Mouse (Mus musculus) layer of hippocampus, postnatal 36 days (tissue): ENCODE measurements at regions not wholly inside any gene's neighbourhood (a gene's known extent, or its start where the extent isn't known, plus 50 kb on each side); places are given as distances from the start of the nearest gene placed in this dataset.

Experiments used
- DNase-seq, 2 experiments: peaks; one replicate each; pipeline ENCODE4 v3.0.0; 2022

DNA sequence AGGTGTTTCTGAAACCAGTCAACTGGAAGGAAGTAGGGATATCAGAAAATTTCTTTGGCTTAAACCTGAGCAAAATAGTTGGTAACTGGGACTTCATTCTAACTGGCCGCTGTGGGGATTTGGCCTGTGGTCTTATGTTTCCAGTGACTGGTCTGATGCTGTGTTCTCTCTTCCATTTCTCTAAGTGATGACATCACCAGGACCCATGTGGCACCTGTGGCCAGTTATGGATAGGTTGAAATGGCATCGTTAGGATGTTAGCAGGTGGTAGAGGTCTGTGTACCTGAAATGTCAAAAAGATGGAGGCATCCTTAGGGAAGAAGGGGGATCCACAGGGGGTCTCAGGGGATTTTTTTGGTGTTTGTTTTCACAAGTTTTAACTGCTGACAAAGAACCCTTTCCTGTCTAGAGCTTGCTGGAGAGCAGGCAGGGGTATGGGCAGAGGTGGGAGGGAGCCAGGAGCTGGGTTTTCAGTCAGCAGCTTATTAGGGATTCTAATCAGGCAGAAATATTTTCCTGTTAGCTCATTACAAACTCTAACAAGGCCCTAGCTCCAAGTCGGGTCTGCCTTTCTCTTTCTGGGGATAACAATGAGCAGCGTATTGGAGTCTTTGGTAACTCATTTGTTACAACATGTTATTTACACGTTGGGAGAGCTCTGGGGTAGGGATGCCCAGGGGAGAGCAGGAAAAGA lies 170.2 kb downstream of the Adck1 start:
- DNase-seq = no peak

DNA sequence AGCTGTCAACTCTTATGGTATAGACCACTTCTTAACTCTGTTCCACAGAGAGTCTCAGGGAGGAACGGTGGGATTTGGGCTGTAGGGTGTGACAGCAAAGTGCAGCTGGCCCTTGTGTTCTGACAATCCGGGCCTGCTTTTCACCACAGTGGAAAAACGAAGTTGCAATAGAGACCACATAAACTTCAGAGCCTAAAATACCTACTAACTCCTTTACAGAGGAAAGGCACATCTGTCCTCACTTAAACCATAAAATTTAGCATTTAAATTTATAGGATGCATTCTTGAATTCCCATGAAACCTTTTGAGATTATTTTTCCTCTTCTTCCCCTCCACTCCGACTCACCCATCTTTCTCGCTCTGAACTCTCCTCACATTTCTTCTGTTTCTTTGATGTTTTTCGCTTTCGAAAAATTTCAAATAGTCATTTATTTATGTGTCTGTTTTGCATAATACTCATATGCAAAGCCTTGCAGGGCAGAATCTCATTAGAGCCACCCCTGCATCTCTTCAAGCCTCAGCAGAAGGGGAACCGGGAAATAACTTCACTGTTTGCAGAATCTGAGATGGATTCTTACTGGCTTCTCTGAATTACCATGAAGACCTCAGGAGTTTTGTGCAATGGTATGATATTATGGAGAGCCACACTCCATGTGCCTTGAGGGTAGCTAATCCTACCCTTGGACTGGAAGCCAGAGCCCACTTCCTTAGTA lies 172.1 kb downstream of the Adck1 start:
- DNase-seq = no peak

DNA sequence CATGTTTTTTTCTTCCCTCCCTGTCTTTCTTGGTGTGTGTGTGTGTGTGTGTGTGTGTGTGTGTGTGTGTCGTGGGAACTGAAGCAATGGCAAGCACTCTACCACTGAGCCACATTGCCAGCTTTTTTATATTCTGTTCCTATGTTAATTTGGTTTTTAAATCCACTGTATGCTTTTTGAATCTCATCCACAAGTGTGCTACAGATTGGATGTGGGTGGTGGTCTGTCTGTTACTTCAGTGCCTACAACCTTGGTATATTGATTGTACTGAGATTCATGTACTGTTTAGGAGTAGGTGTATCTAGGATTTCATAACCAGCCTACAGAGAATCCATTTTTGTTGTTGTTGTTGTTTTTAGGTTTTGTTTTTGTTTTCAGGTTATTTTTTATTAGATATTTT lies 170.8 kb upstream of the Nrxn3 start:
- peak in 1 of 2 experiments; percentile 24 for DNase-seq

DNA sequence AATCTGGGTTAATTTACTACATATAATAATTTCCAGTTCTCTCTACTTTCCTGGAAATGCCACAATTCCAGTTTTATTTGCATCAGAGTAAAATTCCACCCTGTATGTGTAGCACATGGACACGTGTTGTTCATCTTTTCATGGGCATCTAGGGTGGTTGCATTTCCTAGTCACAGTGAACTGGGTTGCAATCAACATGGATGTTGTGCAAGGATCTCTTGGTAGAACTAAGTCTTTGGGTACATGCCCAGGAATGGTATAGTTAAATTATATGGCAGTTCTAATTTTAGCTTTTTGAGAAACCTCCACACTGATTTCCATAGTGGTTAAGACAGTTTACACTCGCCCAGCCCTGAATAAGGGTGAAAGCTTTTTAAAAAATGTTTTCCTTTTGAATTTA lies 167.2 kb upstream of the Nrxn3 start:
- no peak for DNase-seq

DNA sequence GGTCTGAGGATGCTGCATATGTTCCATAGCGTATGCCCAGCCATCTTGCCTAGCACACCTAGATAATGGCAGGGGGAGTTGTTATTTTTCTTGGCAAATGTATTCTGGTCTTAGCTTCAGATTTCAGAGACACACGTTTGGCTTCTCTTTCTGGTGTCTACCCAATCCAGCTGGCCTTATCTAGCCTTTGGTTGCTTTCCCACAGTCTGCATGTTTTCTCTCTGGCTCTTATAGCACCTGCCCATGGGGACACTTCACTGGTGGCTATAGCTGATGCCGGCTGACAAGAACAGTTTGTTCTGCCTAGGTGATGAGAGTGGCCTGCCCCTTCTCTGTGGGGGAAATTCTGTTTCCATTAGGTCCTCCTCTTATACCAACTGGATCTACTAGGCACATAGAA lies 164.6 kb upstream of the Nrxn3 start:
- DNase-seq = no peak

DNA sequence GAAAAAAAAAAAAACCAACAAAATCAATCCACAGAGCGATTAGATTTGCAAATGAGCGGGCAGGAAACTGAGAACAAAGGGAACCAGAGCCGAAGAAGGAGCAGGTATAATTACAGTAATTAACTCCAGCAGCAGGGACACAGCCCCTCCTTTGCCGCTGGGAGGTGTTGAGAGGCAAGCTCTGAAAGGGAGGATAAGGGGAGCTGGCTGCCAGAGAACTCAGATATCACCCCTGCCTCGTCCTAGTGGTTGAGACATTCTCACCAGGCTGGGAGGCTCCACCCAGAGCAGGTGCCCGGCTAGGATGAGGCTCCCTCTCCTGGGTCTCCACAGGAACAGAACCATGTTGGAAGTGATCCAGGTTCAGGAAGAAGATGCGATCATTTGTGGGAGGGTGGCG lies 142.7 kb upstream of the Nrxn3 start:
- DNase-seq = peak; percentile 3 to 5

DNA sequence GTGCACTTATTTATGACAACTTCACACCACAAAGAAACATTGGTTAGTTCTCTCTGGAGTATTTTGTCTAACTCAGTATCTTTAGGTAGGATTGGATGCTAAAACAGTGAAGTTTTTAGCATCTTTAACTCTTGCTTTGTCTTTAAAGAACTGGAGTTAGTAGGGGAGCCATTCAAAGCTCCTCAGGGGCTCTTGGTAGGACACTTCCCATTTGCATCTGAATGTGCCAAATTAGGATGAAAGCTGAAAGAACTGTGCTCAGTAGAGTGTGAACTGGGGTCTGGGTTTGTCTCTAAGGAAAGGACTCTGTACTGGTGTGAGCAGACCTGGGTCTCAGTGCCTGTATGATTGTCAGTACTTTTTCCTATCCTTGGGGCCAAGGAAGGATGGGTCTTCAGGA lies 116.7 kb upstream of the Nrxn3 start:
- no peak for DNase-seq

DNA sequence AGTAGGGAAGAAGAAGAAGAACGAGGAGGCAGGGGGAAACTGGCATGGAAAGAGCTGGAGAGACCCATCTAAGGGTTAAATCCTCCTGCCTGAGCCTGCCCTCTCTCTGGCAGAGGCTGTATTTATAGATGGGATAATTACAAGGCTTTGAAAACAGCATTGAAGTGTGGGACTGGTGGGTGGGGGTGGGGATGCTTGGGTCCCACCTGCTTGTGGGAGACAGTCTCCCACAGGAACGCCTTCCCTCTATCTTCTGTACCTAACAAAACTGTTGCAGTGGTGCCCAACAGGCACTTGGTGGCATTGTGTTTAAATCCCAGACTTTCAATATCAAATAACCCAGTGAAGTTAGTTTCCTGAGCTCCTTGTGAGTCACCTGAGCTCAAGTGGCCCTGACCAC lies 102.6 kb upstream of the Nrxn3 start:
- no peak for DNase-seq

DNA sequence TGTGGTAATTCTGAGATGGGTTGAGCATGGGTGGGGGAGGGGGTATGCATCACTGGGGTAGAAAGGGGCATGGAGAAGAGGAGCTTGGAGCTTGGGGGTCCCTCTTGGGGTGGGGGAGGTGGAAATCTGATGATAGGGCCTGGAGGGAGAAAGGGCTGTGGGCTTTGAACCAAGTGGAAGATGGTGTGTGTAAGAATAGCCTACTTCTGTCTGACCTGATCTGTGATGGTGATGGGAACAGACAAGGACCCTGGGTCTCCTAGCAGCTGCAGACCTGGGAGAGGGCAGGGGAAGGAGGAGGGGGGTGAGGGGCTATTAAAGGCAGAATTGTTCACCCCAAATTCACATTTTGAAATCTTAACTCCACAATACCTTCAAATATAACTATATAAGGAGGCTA lies 78.4 kb upstream of the Nrxn3 start:
- no peak for DNase-seq

DNA sequence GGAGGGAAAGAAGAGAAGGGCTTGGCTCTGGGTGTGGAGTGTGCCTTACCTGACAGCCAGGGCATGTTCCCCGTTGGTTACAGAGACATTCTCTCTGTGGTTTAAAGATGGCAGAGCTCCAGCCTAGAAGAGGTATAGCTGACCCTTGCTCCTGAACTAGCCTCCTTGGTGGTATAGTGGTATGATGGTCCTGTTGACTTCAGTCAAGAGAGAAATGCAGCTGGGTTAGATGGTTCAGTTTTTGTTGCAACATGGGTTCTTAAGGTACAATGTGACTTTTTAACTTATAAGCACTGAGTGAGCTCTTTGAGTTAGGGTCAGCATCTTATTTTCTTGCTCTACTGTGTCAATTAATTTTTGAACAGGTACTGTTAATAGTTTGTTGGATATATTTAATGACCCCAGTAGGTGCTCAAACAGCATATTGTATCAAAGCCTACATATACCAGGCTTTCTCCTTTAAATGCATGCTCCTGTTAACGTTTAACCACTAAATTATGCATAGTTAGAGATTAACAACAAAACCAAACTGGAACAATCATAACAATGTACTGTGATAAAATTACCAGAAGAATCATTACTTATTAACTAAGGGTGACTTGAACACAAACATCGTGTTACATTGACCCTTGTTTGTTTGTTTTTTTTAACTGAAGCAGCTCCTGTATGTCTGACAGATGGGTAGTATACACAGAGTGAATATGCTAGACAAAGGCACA lies 70.5 kb upstream of the Nrxn3 start:
- DNase-seq = no peak
